In the genomic region with DNA sequence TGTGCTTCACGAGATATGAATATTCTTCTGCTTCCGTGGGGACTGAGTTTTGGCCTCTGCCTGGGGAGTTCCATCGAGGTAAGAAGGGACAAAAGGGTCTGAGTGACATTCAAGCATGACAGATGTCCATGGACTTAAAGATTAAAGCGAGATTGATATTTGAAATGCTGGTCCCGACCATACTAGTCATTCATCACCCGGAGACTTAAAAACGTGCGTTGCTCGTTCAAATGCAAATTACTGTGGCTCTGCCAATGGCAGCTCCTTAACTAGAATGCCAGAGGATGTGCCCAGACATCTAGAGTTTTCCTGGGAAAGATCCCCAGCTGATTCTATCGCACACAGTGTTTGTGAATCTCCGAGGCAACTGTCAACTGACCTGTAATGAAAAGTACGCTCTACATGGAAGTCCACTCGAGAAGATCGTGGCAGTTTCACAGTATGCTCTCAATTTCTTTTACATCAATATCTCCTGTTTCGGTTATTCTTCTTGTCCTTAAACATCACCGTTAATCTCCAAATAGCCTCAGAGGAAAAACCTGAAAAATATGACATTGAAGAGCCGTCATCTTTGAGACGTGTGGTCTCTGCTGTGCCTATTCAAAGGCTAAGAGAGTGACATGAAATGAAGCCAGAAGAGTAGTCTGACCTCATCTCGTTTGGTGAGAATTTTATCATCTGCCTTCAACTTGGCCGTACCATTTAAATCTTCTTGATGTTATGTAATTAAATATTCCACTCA, we compare ENCODE assay signal across 8 mouse cellular contexts. TPM values are rescaled to one million over a fixed set of nuclear protein-coding genes. Genes with fewer than 3 reads are reported as not detected.
DNase-seq lines count a peak whose midpoint lies in the region; ATAC-seq and TF ChIP-seq lines count a peak whose summit lies in the region.
"Not testable (repeated sequence)": the region's sequence is repeated elsewhere in the genome, so short reads cannot be mapped to it uniquely, and the experiment has no call there.

No protein-coding gene starts in this region.

- ATAC-seq in neural tube, embryonic 11.5 days (ENCODE audit: insufficient read depth, low FRiP score, low TSS enrichment): peak; percentile 17
- ATAC-seq in stomach, postnatal 0 days (ENCODE audit: low FRiP score, low TSS enrichment): not testable (repeated sequence)

- H3K27me3 ChIP-seq in ES-Bruce4 (ENCODE audit: control insufficient read depth, insufficient read depth, low read length, poor library complexity, severe bottlenecking); heart, adult 2 months (ENCODE audit: control insufficient read depth, insufficient read depth, low read length); neural tube, embryonic 11.5 days (ENCODE audit: control insufficient read depth, insufficient read depth, low read length); stomach, postnatal 0 days (ENCODE audit: control insufficient read depth, insufficient read depth, low read length): not testable (repeated sequence)

- H3K9ac ChIP-seq in ES-Bruce4 (ENCODE audit: low read depth, poor library complexity, severe bottlenecking); heart, adult 2 months (ENCODE audit: low read depth, low read length); neural tube, embryonic 11.5 days (ENCODE audit: low read length); stomach, postnatal 0 days (ENCODE audit: low read length): not testable (repeated sequence)

- peak; percentile 22 for DNase-seq in c-Kit-positive CD71-negative TER-119-negative erythroid progenitor cells, embryonic 14.5 days (ENCODE audit: low read depth)
- DNase-seq in fat pad, adult 2 months (ENCODE audit: extremely low read depth, low read depth, low spot score): peak; percentile 54
- DNase-seq in heart, adult 2 months: peak in 1 of 2 experiments; percentile 41
- peak; percentile 49 for DNase-seq in induced T-regulatory cell, adult 2 months (ENCODE audit: low read depth)
- DNase-seq in left cerebral cortex, postnatal 25 days (ENCODE audit: low spot score in 2 of 2): peak; percentile 69 to 83
- DNase-seq in neural tube, embryonic 11.5 days (ENCODE audit: low spot score): not testable (repeated sequence)
- DNase-seq in stomach, postnatal 0 days (ENCODE audit: low spot score): peak; percentile 22

- intact Hi-C loops in heart, adult 2 months (cut with DNase I): loop anchor here (2.0 to 5.0 kb wide), 3 partner anchors 97 to 181 kb away; no protein-coding TSS in a partner anchor
- intact Hi-C loops in left cerebral cortex, postnatal 25 days (cut with DNase I): loop anchor here (5.0 kb wide), 1 partner anchor 182 kb away; no protein-coding TSS in a partner anchor

- TF ChIP-seq POLR2A in ES-Bruce4 (IDR thresholded peaks at IDR 0.05; ENCODE audit: insufficient read depth, low read length); heart, adult 2 months (IDR thresholded peaks at IDR 0.05; ENCODE audit: insufficient read depth, low read depth, low read length): not testable (repeated sequence)

- H3K9me3 ChIP-seq in ES-Bruce4 (replicated peaks; ENCODE audit: control insufficient read depth, insufficient read depth, low read length, poor library complexity, severe bottlenecking): peaks cover 52% of the 10 kb centered on the region
- H3K9me3 ChIP-seq in neural tube, embryonic 11.5 days (ENCODE audit: control insufficient read depth, low read length): peaks cover 36% of the 10 kb centered on the region; the same call in 1 of the 2 replicates
- H3K9me3 ChIP-seq in stomach, postnatal 0 days (ENCODE audit: control insufficient read depth, low read length): not testable (repeated sequence)

- not testable (repeated sequence) for H3K4me1 ChIP-seq in ES-Bruce4 (ENCODE audit: control insufficient read depth, insufficient read depth, low read length); heart, adult 2 months (ENCODE audit: control insufficient read depth, insufficient read depth, low read length); neural tube, embryonic 11.5 days (ENCODE audit: control insufficient read depth, insufficient read depth, low read length); stomach, postnatal 0 days (replicated peaks; ENCODE audit: control insufficient read depth, insufficient read depth)

- not testable (repeated sequence) for TF ChIP-seq CTCF in ES-Bruce4 (IDR thresholded peaks at IDR 0.05; ENCODE audit: low read depth, low read length); heart, adult 2 months (IDR thresholded peaks at IDR 0.05); stomach, postnatal 0 days (IDR thresholded peaks at IDR 0.05; ENCODE audit: low read depth)

- not testable (repeated sequence) for TF ChIP-seq EP300 in ES-Bruce4 (IDR thresholded peaks at IDR 0.05; ENCODE audit: insufficient read depth, low read depth, low read length); heart, adult 2 months (IDR thresholded peaks at IDR 0.05; ENCODE audit: insufficient read depth, low read depth, low read length); stomach, postnatal 0 days (optimal IDR thresholded peaks at IDR 0.05)

- H3K4me3 ChIP-seq in ES-Bruce4 (ENCODE audit: low read depth, low read length); neural tube, embryonic 11.5 days (ENCODE audit: low read depth, low read length); stomach, postnatal 0 days (ENCODE audit: low read depth, low read length): not testable (repeated sequence)
- H3K4me3 ChIP-seq in heart, adult 2 months: peak overlapping the region; percentile 1; the same call in 1 of the 2 replicates

- H3K79me2 ChIP-seq in heart, adult 2 months (replicated peaks; ENCODE audit: control insufficient read depth, insufficient read depth, low read length): not testable (repeated sequence)

- H3K36me3 ChIP-seq in ES-Bruce4 (ENCODE audit: control insufficient read depth, insufficient read depth, low read length, poor library complexity, severe bottlenecking): peaks cover 95% of the 10 kb centered on the region
- not testable (repeated sequence) for H3K36me3 ChIP-seq in heart, adult 2 months (ENCODE audit: control insufficient read depth, insufficient read depth, low read length); stomach, postnatal 0 days (ENCODE audit: control insufficient read depth, insufficient read depth, low read length)
- peaks cover 17% of the 10 kb centered on the region for H3K36me3 ChIP-seq in neural tube, embryonic 11.5 days (ENCODE audit: control insufficient read depth, insufficient read depth, low read length)

- not testable (repeated sequence) for H3K4me2 ChIP-seq in neural tube, embryonic 11.5 days (ENCODE audit: low read depth)
- peak overlapping the region; percentile 9; the same call in 1 of the 2 replicates for H3K4me2 ChIP-seq in stomach, postnatal 0 days (replicated peaks; ENCODE audit: low read depth)

- H3K27ac ChIP-seq in ES-Bruce4 (ENCODE audit: insufficient read depth, low read length): peak overlapping the region; percentile 1
- H3K27ac ChIP-seq in heart, adult 2 months: peak overlapping the region; percentile 44
- H3K27ac ChIP-seq in neural tube, embryonic 11.5 days (ENCODE audit: low read depth, low read length); stomach, postnatal 0 days (replicated peaks): not testable (repeated sequence)

- 71% methylated on average over 20 of the region's 20 CpGs for WGBS in heart, adult 2 months
- 80% methylated on average over 20 of the region's 20 CpGs for WGBS in neural tube, embryonic 11.5 days
- WGBS in stomach, postnatal 0 days: 66% methylated on average over 20 of the region's 20 CpGs

RNA-seq across cellular contexts. Expression of a gene that starts 29.8 kb away (rescaled TPM):
- 1,061 and 1,174 TPM in 2 replicates for polyA plus RNA-seq in ES-Bruce4 (2011; ENCODE audit: insufficient read depth, insufficient read length, low read depth, missing spikeins)
- total RNA-seq in heart, adult 2 months (2021): 10 to 100 TPM; 22.9 to 27.8 TPM
- polyA plus RNA-seq in heart, adult 2 months (2012; rRNA removed): 27.5 and 60.9 TPM in 2 replicates
- total RNA-seq in left cerebral cortex, postnatal 25 days (2021): 100 to 1,000 TPM; 175 to 177 TPM
- polyA plus RNA-seq in neural tube, embryonic 11.5 days (2014; fragmentation: Nextera tagmentation; extraction: Ambion mirVana): 214 and 267 TPM in 2 replicates
- polyA plus RNA-seq in stomach, postnatal 0 days (2015; fragmentation: Nextera tagmentation; extraction: Ambion mirVana): 90.6 and 93.1 TPM in 2 replicates
